Mouse (Mus musculus): Measurements from ENCODE around the gene Coq10a. TPM values are rescaled to one million over a fixed set of nuclear protein-coding genes. Genes with fewer than 3 reads are reported as not detected.

The Coq10a gene
- polyA plus RNA-seq (2014; fragmentation: Nextera tagmentation; extraction: Ambion mirVana): 23.8 and 24.5 TPM in 2 replicates

- Histone ChIP-seq H3K9ac (ENCODE audit: low read depth, low read length) (peak within 1 kb of the TSS; percentile 52), H3K36me3 (ENCODE audit: control insufficient read depth, insufficient read depth, low read length) (no peaks in the 10 kb centered on the region; the same call in 1 of the 2 replicates), H3K4me3 (ENCODE audit: low read depth, low read length) (peak within 1 kb of the TSS; percentile 50), H3K9me3 (ENCODE audit: control insufficient read depth, low read length) (no peaks in the 10 kb centered on the region), H3K4me1 (replicated peaks; ENCODE audit: control insufficient read depth, insufficient read depth, low read length) (peaks cover 12% of the 10 kb centered on the region), H3K4me2 (replicated peaks; ENCODE audit: low read depth, low read length) (peak within 1 kb of the TSS; percentile 79), H3K27me3 (ENCODE audit: control insufficient read depth, insufficient read depth, low read length) (no peaks in the 10 kb centered on the region), H3K27ac (ENCODE audit: low read depth, low read length) (peak within 1 kb of the TSS; percentile 92)
- peak; percentile 91 for DNase-seq (ENCODE audit: low spot score)
- WGBS: under 1% methylated on average over 83 of the region's 87 CpGs
- peak; percentile 97 for ATAC-seq (ENCODE audit: low FRiP score)
Observed at GRCm38 (mm10) chr10:128368402-128369217, at the start of gene Coq10a. Coq10a (minus strand) TSS chr10:128368997.

GRCm38 (mm10) chr10:128414848-128415247 is 46.1 kb upstream of the Coq10a start:
- DNase-seq (ENCODE audit: low spot score) (no peak), ATAC-seq (ENCODE audit: low FRiP score) (no peak)
- Histone ChIP-seq H3K36me3 (ENCODE audit: control insufficient read depth, insufficient read depth, low read length) (0 out of 2 replicates have a peak, but pooled peaks cover 4% of the 10 kb centered on the region), H3K4me3 (ENCODE audit: low read depth, low read length) (no peak overlapping the region), H3K9ac (ENCODE audit: low read depth, low read length) (no peak overlapping the region), H3K27me3 (ENCODE audit: control insufficient read depth, insufficient read depth, low read length) (no peaks in the 10 kb centered on the region), H3K27ac (ENCODE audit: low read depth, low read length) (no peak overlapping the region), H3K4me2 (replicated peaks; ENCODE audit: low read depth, low read length) (no peak overlapping the region), H3K9me3 (ENCODE audit: control insufficient read depth, low read length) (no peaks in the 10 kb centered on the region), H3K4me1 (replicated peaks; ENCODE audit: control insufficient read depth, insufficient read depth, low read length) (peaks cover 7% of the 10 kb centered on the region)
- WGBS: 90% methylated on average over 5 of the region's 5 CpGs

GRCm38 (mm10) chr10:128413076-128413475 is 44.3 kb upstream of the Coq10a start:
- Histone ChIP-seq H3K4me3 (ENCODE audit: low read depth, low read length) (no peak overlapping the region), H3K4me1 (replicated peaks; ENCODE audit: control insufficient read depth, insufficient read depth, low read length) (peaks cover 14% of the 10 kb centered on the region), H3K9ac (ENCODE audit: low read depth, low read length) (no peak overlapping the region), H3K36me3 (ENCODE audit: control insufficient read depth, insufficient read depth, low read length) (peaks cover 4% of the 10 kb centered on the region; the same call in 1 of the 2 replicates), H3K27me3 (ENCODE audit: control insufficient read depth, insufficient read depth, low read length) (no peaks in the 10 kb centered on the region), H3K9me3 (ENCODE audit: control insufficient read depth, low read length) (no peaks in the 10 kb centered on the region), H3K27ac (ENCODE audit: low read depth, low read length) (no peak overlapping the region), H3K4me2 (replicated peaks; ENCODE audit: low read depth, low read length) (no peak overlapping the region)
- DNase-seq (ENCODE audit: low spot score) (no peak), ATAC-seq (ENCODE audit: low FRiP score) (no peak)
- WGBS: 74% methylated on average over 1 of the region's 1 CpGs

- Histone ChIP-seq H3K4me3 (ENCODE audit: low read depth, low read length) (peak overlapping the region; percentile 60), H3K4me2 (replicated peaks; ENCODE audit: low read depth, low read length) (peak overlapping the region; percentile 89), H3K9me3 (ENCODE audit: control insufficient read depth, low read length) (no peaks in the 10 kb centered on the region), H3K36me3 (ENCODE audit: control insufficient read depth, insufficient read depth, low read length) (peaks cover 8% of the 10 kb centered on the region; the same call in 1 of the 2 replicates), H3K9ac (ENCODE audit: low read depth, low read length) (peak overlapping the region; percentile 68; the same call in 1 of the 2 replicates), H3K27ac (ENCODE audit: low read depth, low read length) (peak overlapping the region; percentile 76; the same call in 1 of the 2 replicates), H3K4me1 (replicated peaks; ENCODE audit: control insufficient read depth, insufficient read depth, low read length) (peaks cover 14% of the 10 kb centered on the region), H3K27me3 (ENCODE audit: control insufficient read depth, insufficient read depth, low read length) (no peaks in the 10 kb centered on the region)
- WGBS: 80% methylated on average over 1 of the region's 1 CpGs
- DNase-seq (ENCODE audit: low spot score): no peak
- no peak for ATAC-seq (ENCODE audit: low FRiP score)
Observed at GRCm38 (mm10) chr10:128412558-128412957, 43.8 kb upstream of the Coq10a start.

GRCm38 (mm10) chr10:128412055-128412381 is 43.2 kb upstream of the Coq10a start:
- no peaks in the 10 kb centered on the region for H3K27me3 ChIP-seq (ENCODE audit: control insufficient read depth, insufficient read depth, low read length)
- peak overlapping the region; percentile 76 for H3K27ac ChIP-seq (ENCODE audit: low read depth, low read length)
- H3K36me3 ChIP-seq (ENCODE audit: control insufficient read depth, insufficient read depth, low read length): peaks cover 8% of the 10 kb centered on the region; the same call in 1 of the 2 replicates
- no peaks in the 10 kb centered on the region for H3K9me3 ChIP-seq (ENCODE audit: control insufficient read depth, low read length)
- H3K9ac ChIP-seq (ENCODE audit: low read depth, low read length): peak overlapping the region; percentile 68
- H3K4me3 ChIP-seq (ENCODE audit: low read depth, low read length): peak overlapping the region; percentile 60
- ATAC-seq (ENCODE audit: low FRiP score) (no peak), DNase-seq (ENCODE audit: low spot score) (no peak)
- peak overlapping the region; percentile 89 for H3K4me2 ChIP-seq (replicated peaks; ENCODE audit: low read depth, low read length)
- WGBS: under 1% methylated on average over 14 of the region's 14 CpGs
- peaks cover 14% of the 10 kb centered on the region for H3K4me1 ChIP-seq (replicated peaks; ENCODE audit: control insufficient read depth, insufficient read depth, low read length)

GRCm38 (mm10) chr10:128411211-128412054 is 42.6 kb upstream of the Coq10a start, which contains the start of the genes Nabp2 and Rnf41:
Nabp2 (minus strand) TSS chr10:128411492.
Rnf41 (plus strand) TSS chr10:128411657.
- Histone ChIP-seq H3K4me2 (replicated peaks; ENCODE audit: low read depth, low read length) (peak within 1 kb of the TSS; percentile 89), H3K36me3 (ENCODE audit: control insufficient read depth, insufficient read depth, low read length) (peaks cover 4% of the 10 kb centered on the region; the same call in 1 of the 2 replicates), H3K4me1 (replicated peaks; ENCODE audit: control insufficient read depth, insufficient read depth, low read length) (peaks cover 14% of the 10 kb centered on the region), H3K9ac (ENCODE audit: low read depth, low read length) (peak within 1 kb of the TSS; percentile 68), H3K27ac (ENCODE audit: low read depth, low read length) (peak within 1 kb of the TSS; percentile 76), H3K27me3 (ENCODE audit: control insufficient read depth, insufficient read depth, low read length) (no peaks in the 10 kb centered on the region), H3K4me3 (ENCODE audit: low read depth, low read length) (peak within 1 kb of the TSS; percentile 68), H3K9me3 (ENCODE audit: control insufficient read depth, low read length) (no peaks in the 10 kb centered on the region)
- peak; percentile 100 for DNase-seq (ENCODE audit: low spot score)
- peak; percentile 92 for ATAC-seq (ENCODE audit: low FRiP score)
- under 1% methylated on average over 49 of the region's 50 CpGs for WGBS

- WGBS: 24% methylated on average over 4 of the region's 4 CpGs
- no peaks in the 10 kb centered on the region for H3K27me3 ChIP-seq (ENCODE audit: control insufficient read depth, insufficient read depth, low read length)
Observed at GRCm38 (mm10) chr10:128410560-128410845, 41.7 kb upstream of the Coq10a start.

GRCm38 (mm10) chr10:128409692-128410559 is 41.1 kb upstream of the Coq10a start:
- DNase-seq (ENCODE audit: low spot score): peak; percentile 96
- 6% methylated on average over 36 of the region's 36 CpGs for WGBS
- H3K9me3 ChIP-seq (ENCODE audit: control insufficient read depth, low read length): no peaks in the 10 kb centered on the region
- peaks cover 8% of the 10 kb centered on the region; the same call in 1 of the 2 replicates for H3K36me3 ChIP-seq (ENCODE audit: control insufficient read depth, insufficient read depth, low read length)
- peak; percentile 91 for ATAC-seq (ENCODE audit: low FRiP score)
- peak overlapping the region; percentile 88 for H3K9ac ChIP-seq (ENCODE audit: low read depth, low read length)
- peaks cover 14% of the 10 kb centered on the region for H3K4me1 ChIP-seq (replicated peaks; ENCODE audit: control insufficient read depth, insufficient read depth, low read length)
- peak overlapping the region; percentile 68 for H3K4me3 ChIP-seq (ENCODE audit: low read depth, low read length)
- H3K4me2 ChIP-seq (replicated peaks; ENCODE audit: low read depth, low read length): peak overlapping the region; percentile 85
- H3K27ac ChIP-seq (ENCODE audit: low read depth, low read length): peak overlapping the region; percentile 73
- H3K27me3 ChIP-seq (ENCODE audit: control insufficient read depth, insufficient read depth, low read length): no peaks in the 10 kb centered on the region

More at GRCm38 (mm10) chr10:128410560-128410845, 41.7 kb upstream of the Coq10a start:
- peak overlapping the region; percentile 33 for H3K4me2 ChIP-seq (replicated peaks; ENCODE audit: low read depth, low read length)
- H3K4me3 ChIP-seq (ENCODE audit: low read depth, low read length): peak overlapping the region; percentile 68
- no peaks in the 10 kb centered on the region for H3K9me3 ChIP-seq (ENCODE audit: control insufficient read depth, low read length)
- peaks cover 14% of the 10 kb centered on the region for H3K4me1 ChIP-seq (replicated peaks; ENCODE audit: control insufficient read depth, insufficient read depth, low read length)
- no peak for DNase-seq (ENCODE audit: low spot score)
- H3K27ac ChIP-seq (ENCODE audit: low read depth, low read length): no peak overlapping the region
- H3K36me3 ChIP-seq (ENCODE audit: control insufficient read depth, insufficient read depth, low read length): peaks cover 8% of the 10 kb centered on the region; the same call in 1 of the 2 replicates
- H3K9ac ChIP-seq (ENCODE audit: low read depth, low read length): 0 out of 2 replicates have a peak overlapping the region, but pooled peaks have one; percentile 3
- ATAC-seq (ENCODE audit: low FRiP score): no peak

Data from hindbrain, embryonic 11.5 days (tissue).